Mouse (Mus musculus): ENCODE data around the gene Gm6169. TPM values are rescaled to one million over a fixed set of nuclear protein-coding genes. Genes with fewer than 3 reads are reported as not detected.
"Not testable (repeated sequence)": the region's sequence is repeated elsewhere in the genome, so short reads cannot be mapped to it uniquely, and the experiment has no call there.

Gm6169 gene
- 1.2 and 2.0 TPM in 2 replicates for polyA plus RNA-seq (2016; fragmentation: Nextera tagmentation; extraction: Ambion mirVana)

DNA sequence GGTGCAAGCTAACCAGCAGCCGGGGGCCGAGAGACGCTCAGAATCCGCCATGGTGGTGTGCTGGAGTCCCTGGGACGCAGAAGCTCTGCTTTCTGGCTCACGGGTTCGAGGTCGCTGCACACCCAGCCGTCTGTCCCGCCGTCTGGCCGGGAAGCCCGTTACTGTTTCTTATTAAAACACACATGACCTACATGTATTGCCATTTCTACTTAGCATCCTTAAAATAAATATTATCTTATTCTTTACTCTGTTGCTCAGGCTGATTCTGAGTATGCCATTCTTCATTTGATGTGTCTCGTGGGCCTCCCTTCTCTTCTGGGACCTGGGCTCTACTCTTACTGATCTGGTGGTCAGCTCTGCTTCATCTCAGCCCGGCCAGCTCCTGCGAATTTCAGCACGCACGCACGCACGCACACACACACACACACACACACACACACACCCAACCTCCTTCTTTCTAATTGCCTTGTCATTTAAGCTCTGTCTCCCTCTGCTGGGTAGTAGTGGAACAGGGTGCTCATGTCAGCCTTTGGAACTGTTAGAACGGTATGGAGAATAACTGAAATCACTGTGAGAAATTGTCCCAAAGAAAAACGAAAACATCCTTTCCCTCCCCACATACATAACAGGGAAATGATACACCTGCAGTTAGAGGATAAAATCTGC lies at the start of gene Gm6169:
Gene Gm6169 (minus strand): TSS at position 51 of the 666 bp plus-strand sequence.
- no peaks in the 10 kb centered on the region for H3K36me3 ChIP-seq
- H3K4me1 ChIP-seq = no peaks in the 10 kb centered on the region
- 88% methylated on average over 22 of the region's 22 CpGs for WGBS
- no peaks in the 10 kb centered on the region for H3K9me3 ChIP-seq (replicated peaks)
- H3K27ac ChIP-seq = no peak within 1 kb of the TSS
- peak; percentile 59 for DNase-seq (ENCODE audit: low spot score)
- no peaks in the 10 kb centered on the region for H3K27me3 ChIP-seq (ENCODE audit: low read depth, poor library complexity, severe bottlenecking)
- no peak within 1 kb of the TSS for H3K4me3 ChIP-seq

DNA sequence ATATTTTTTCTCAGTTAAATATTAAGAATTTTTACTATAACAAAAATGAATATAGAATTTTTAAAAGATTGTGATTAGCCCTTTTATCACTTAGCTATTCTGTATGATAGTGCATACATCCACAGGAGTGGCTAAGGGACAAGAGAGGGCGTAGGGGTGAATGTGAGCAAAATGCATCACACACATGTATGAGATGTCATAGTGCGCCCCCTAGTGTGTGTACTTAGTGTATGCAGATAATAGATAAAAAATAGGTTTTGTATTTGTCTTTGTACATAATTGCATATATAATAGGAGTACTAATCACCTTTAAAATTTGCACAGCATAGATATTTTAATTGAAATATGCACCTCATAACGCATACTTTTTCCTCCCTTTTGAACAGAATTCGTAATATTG lies 46.8 kb upstream of the Gm6169 start:
- 64% methylated on average over 4 of the region's 4 CpGs for WGBS
- Histone ChIP-seq H3K9me3 (replicated peaks) (no peaks in the 10 kb centered on the region), H3K27me3 (ENCODE audit: low read depth, poor library complexity, severe bottlenecking) (no peaks in the 10 kb centered on the region), H3K36me3 (peaks cover 76% of the 10 kb centered on the region), H3K27ac (no peak overlapping the region), H3K4me1 (no peaks in the 10 kb centered on the region), H3K4me3 (no peak overlapping the region)
- DNase-seq (ENCODE audit: low spot score) = no peak

DNA sequence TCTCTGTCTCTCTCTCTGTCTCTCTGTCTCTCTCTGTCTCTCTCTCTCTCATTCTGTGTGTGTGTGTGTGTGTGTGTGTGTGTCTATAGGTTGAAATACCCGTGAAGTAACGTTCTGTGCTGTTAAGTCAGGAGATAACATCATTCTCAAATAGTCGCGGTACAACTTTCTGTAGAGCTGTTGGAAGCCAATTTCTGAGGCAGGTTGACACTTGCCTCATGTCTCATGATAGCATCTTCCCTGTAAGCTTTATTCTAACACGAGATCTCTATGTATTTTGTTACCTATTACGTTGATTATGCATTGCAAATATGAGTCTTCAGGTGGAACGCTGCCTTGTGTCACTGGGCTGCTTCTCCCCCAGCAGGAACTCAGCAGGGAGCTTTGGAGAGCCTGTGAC lies 43.3 kb upstream of the Gm6169 start:
- no peak for DNase-seq (ENCODE audit: low spot score)
- Histone ChIP-seq H3K4me3 (no peak overlapping the region), H3K27ac (no peak overlapping the region), H3K27me3 (ENCODE audit: low read depth, poor library complexity, severe bottlenecking) (no peaks in the 10 kb centered on the region), H3K4me1 (peaks cover 5% of the 10 kb centered on the region; the same call in 1 of the 2 replicates), H3K36me3 (peaks cover 41% of the 10 kb centered on the region), H3K9me3 (replicated peaks) (no peaks in the 10 kb centered on the region)
- 89% methylated on average over 7 of the region's 7 CpGs for WGBS

DNA sequence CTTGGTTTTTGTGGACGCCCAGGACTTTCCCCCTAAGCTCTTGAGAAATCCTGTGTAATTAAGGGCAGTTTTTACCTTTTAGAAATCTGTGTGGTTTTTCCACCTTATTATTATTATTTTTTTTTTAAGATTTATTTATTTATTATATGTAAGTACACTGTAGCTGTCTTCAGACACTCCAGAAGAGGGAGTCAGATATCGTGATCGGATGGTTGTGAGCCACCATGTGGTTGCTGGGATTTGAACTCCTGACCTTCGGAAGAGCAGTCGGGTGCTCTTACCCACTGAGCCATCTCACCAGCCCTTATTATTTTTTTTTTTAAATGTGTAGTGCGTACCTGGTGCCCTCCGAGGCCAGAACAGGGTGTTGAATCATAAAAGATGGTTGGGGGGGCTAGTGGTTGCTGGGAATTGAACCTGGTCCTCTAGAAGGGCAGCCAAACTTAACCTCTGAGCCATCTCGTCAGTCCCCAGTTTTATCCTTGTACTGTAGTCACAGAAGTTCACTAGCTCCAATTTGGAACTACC lies 39.4 kb upstream of the Gm6169 start:
- H3K4me3 ChIP-seq = peak overlapping the region; percentile 92
- 34% methylated on average over 8 of the region's 8 CpGs for WGBS
- peaks cover 39% of the 10 kb centered on the region for H3K36me3 ChIP-seq
- not testable (repeated sequence) for H3K9me3 ChIP-seq (replicated peaks); H3K27me3 ChIP-seq (ENCODE audit: low read depth, poor library complexity, severe bottlenecking); DNase-seq (ENCODE audit: low spot score); H3K4me1 ChIP-seq
- peak overlapping the region; percentile 91 for H3K27ac ChIP-seq

DNA sequence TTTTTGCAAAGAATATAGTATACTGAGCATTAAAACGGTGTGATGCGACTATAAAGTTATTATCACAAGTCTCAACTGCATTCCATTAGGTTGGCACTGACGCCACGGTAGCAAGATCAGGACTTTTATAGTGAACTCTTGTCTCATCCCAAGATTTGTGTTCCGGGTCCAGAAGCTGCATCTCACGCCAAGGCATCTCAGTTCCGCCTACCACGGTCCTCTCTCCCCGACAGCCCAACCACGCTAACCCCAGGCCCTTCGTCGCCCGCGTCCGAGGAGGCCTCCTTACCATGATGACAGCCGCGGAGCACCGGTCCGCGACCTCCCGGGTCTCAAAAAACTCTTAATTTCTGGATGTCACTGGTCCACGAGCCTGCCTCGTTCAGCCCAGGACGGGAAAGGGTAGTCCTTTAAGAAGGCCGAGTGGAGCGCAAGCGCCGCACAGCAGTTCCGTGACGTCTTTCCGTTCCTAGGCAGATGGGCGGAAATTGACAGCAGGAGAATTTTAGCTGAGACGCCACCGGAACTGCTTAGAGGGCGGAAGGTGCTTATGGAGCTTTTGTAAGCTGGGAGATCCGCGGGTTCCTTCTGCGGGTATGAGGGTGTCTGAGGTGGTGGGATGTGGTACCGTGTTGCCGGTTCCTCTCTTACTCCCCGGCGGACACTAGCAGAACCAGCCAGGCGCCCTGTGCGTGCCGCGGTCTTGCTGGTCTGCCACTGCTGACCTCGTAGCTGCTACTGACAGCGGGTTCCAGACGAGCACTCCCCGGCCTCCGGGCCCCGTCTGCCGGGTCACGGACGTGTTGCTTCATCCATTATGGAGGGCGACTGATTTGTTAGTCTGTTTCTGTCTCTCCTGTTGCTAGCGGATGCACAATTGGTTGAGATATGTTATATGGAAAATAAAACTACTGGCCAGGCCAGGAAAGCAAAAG lies 38.7 kb upstream of the Gm6169 start, which contains the start of the genes Gfm2 and Nsa2:
Gene Gfm2 (plus strand): TSS at position 472 of the 935 bp plus-strand sequence.
Gene Nsa2 (minus strand): TSS at position 472 of the 935 bp plus-strand sequence.
- under 1% methylated on average over 57 of the region's 57 CpGs for WGBS

DNA sequence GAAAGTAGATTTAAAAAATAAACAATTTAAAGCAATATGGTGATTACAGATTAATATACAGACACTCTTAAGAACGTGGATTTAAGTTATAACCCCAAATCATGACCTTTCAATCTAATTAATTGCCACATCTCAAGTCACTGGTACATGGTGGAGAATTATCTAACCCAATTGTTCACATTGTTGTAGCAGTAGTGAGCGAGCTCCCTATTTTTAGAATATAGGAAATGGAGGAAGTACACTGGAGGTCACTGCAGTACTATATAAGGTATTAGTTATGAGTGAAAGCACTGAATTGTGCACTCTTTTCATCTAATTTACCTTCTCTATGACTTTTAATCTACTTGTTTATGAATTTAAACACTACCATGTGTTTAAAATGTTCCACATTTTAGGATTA lies 31.4 kb upstream of the Gm6169 start:
- H3K4me3 ChIP-seq; H3K9me3 ChIP-seq (replicated peaks); DNase-seq (ENCODE audit: low spot score); H3K27ac ChIP-seq; H3K27me3 ChIP-seq (ENCODE audit: low read depth, poor library complexity, severe bottlenecking); H3K4me1 ChIP-seq: not testable (repeated sequence)
- H3K36me3 ChIP-seq = peaks cover 53% of the 10 kb centered on the region
- no CpG with 5 or more reads among the region's 2 CpGs for WGBS

More for the DNA sequence above, 38.7 kb upstream of the Gm6169 start, which contains the start of the genes Gfm2 and Nsa2:
- peaks cover 5% of the 10 kb centered on the region; the same call in 1 of the 2 replicates for H3K4me1 ChIP-seq
- H3K27me3 ChIP-seq (ENCODE audit: low read depth, poor library complexity, severe bottlenecking) = no peaks in the 10 kb centered on the region
- DNase-seq (ENCODE audit: low spot score) = peak; percentile 90
- peak within 1 kb of the TSS; percentile 91 for H3K27ac ChIP-seq
- peak within 1 kb of the TSS; percentile 92 for H3K4me3 ChIP-seq
- peaks cover 39% of the 10 kb centered on the region for H3K36me3 ChIP-seq
- no peaks in the 10 kb centered on the region for H3K9me3 ChIP-seq (replicated peaks)

- 87% methylated on average over 4 of the region's 4 CpGs for WGBS
- not testable (repeated sequence) for H3K27ac ChIP-seq; DNase-seq (ENCODE audit: low spot score); H3K4me3 ChIP-seq; H3K4me1 ChIP-seq; H3K27me3 ChIP-seq (ENCODE audit: low read depth, poor library complexity, severe bottlenecking); H3K9me3 ChIP-seq (replicated peaks)
- peaks cover 49% of the 10 kb centered on the region for H3K36me3 ChIP-seq
Observed at GRCm38 (mm10) chr13:97129654-97130053, 30.6 kb upstream of the Gm6169 start.

DNA sequence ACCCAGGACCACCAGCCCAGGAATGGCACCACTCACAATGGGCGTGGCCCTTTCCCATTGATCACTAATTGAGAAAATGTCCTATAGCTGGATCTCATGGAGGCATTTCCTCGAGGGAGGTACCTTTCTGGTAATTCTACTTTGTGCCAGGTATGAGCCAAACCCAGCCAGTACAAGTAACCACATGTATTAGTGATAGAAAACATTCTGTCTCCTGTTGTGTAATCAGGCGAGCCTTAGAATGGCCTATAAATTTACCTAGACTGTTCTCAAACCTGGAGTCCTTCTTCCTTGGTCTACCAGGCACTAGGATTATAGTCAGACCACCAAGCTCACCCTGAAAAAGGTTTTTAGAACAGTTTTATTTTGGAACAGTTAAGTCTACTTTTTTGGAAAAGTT lies 22.3 kb upstream of the Gm6169 start:
- H3K9me3 ChIP-seq (replicated peaks) = no peaks in the 10 kb centered on the region
- no peak for DNase-seq (ENCODE audit: low spot score)
- no peak overlapping the region for H3K4me3 ChIP-seq
- peaks cover 38% of the 10 kb centered on the region for H3K36me3 ChIP-seq
- no peaks in the 10 kb centered on the region for H3K27me3 ChIP-seq (ENCODE audit: low read depth, poor library complexity, severe bottlenecking)
- WGBS = 85% methylated on average over 3 of the region's 3 CpGs
- H3K4me1 ChIP-seq = no peaks in the 10 kb centered on the region
- H3K27ac ChIP-seq = no peak overlapping the region

- H3K27me3 ChIP-seq (ENCODE audit: low read depth, poor library complexity, severe bottlenecking) = no peaks in the 10 kb centered on the region
Observed at GRCm38 (mm10) chr13:97109046-97109445, 10.0 kb upstream of the Gm6169 start.

DNA sequence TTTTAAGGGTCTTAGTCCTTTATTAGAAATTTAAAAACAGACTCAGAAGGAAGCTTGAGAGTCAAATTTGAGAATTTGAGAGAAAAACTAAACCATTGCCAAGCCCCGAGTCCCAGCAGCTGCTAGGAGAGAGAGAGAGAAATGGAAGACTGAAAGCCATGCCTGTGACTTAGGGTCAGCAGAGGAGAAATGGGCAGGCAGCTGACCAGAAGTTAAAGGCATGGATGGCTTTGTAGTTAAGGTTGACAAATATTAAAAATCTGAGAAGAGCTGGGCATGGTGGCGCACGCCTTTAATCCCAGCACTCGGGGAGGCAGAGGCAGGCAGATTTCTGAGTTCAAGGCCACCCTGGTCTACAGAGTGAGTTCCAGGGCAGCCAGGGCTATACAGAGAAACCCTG lies 8.7 kb upstream of the Gm6169 start:
- not testable (repeated sequence) for H3K4me1 ChIP-seq; DNase-seq (ENCODE audit: low spot score)
- WGBS = 97% methylated on average over 4 of the region's 4 CpGs

More at GRCm38 (mm10) chr13:97109046-97109445, 10.0 kb upstream of the Gm6169 start:
- no peak for DNase-seq (ENCODE audit: low spot score)
- H3K4me1 ChIP-seq = no peaks in the 10 kb centered on the region
- 88% methylated on average over 4 of the region's 4 CpGs for WGBS
- peaks cover 20% of the 10 kb centered on the region for H3K36me3 ChIP-seq
- H3K9me3 ChIP-seq (replicated peaks) = no peaks in the 10 kb centered on the region
- H3K4me3 ChIP-seq = no peak overlapping the region
- H3K27ac ChIP-seq = no peak overlapping the region

GRCm38 (mm10) chr13:97104996-97105395 lies 6.0 kb upstream of the Gm6169 start:
- Histone ChIP-seq H3K27ac (no peak overlapping the region), H3K9me3 (replicated peaks) (no peaks in the 10 kb centered on the region), H3K27me3 (ENCODE audit: low read depth, poor library complexity, severe bottlenecking) (no peaks in the 10 kb centered on the region), H3K4me1 (no peaks in the 10 kb centered on the region), H3K4me3 (no peak overlapping the region), H3K36me3 (peaks cover 5% of the 10 kb centered on the region; the same call in 1 of the 2 replicates)
- WGBS = 80% methylated on average over 7 of the region's 7 CpGs
- DNase-seq (ENCODE audit: low spot score) = no peak

More for the DNA sequence above, 8.7 kb upstream of the Gm6169 start:
- not testable (repeated sequence) for H3K4me3 ChIP-seq; H3K27me3 ChIP-seq (ENCODE audit: low read depth, poor library complexity, severe bottlenecking); H3K9me3 ChIP-seq (replicated peaks); H3K27ac ChIP-seq
- peaks cover 14% of the 10 kb centered on the region for H3K36me3 ChIP-seq

GRCm38 (mm10) chr13:97095726-97096125 lies 3.3 kb downstream of the Gm6169 start:
- 90% methylated on average over 4 of the region's 4 CpGs for WGBS
- H3K36me3 ChIP-seq = 0 out of 2 replicates have a peak, but pooled peaks cover 3% of the 10 kb centered on the region
- H3K9me3 ChIP-seq (replicated peaks) = no peaks in the 10 kb centered on the region
- DNase-seq (ENCODE audit: low spot score) = no peak
- H3K27ac ChIP-seq = no peak overlapping the region
- no peaks in the 10 kb centered on the region for H3K27me3 ChIP-seq (ENCODE audit: low read depth, poor library complexity, severe bottlenecking)
- H3K4me3 ChIP-seq = no peak overlapping the region
- H3K4me1 ChIP-seq = no peaks in the 10 kb centered on the region

Data from limb, embryonic 10.5 days (tissue).